Mouse (Mus musculus): ENCODE measurements at regions not wholly inside any gene's neighbourhood (a gene's known extent, or its start where the extent isn't known, plus 50 kb on each side); places are given as distances from the start of the nearest gene placed in this dataset.

GRCm38 (mm10) chr6:143287322-143287721, 120.3 kb downstream of the Etnk1 start:
- peak in 1 of 2 experiments; percentile 44 for DNase-seq (ENCODE audit: low spot score in 2 of 2)

- DNase-seq (ENCODE audit: low spot score in 2 of 2), result peak; percentile 18 to 60
These were observed 121.6 kb downstream of the Etnk1 start for GRCm38 (mm10) chr6:143288491-143289130.

- no peak for DNase-seq (ENCODE audit: low spot score in 2 of 2)
These were observed 126.6 kb downstream of the Etnk1 start for GRCm38 (mm10) chr6:143293648-143294047.

- DNase-seq (ENCODE audit: low spot score in 2 of 2), result no peak
These were observed 131.4 kb downstream of the Etnk1 start for GRCm38 (mm10) chr6:143298391-143298790.

GRCm38 (mm10) chr6:143301414-143301813, 134.4 kb downstream of the Etnk1 start:
- no peak for DNase-seq (ENCODE audit: low spot score in 2 of 2)

GRCm38 (mm10) chr6:143307327-143307726, 140.3 kb downstream of the Etnk1 start:
- no peak for DNase-seq (ENCODE audit: low spot score in 2 of 2)

- DNase-seq (ENCODE audit: low spot score in 2 of 2), result no peak
These were observed 148.8 kb downstream of the Etnk1 start for GRCm38 (mm10) chr6:143315859-143316258.

GRCm38 (mm10) chr6:143320426-143320825, 153.4 kb downstream of the Etnk1 start:
- DNase-seq (ENCODE audit: low spot score in 2 of 2), result no peak

GRCm38 (mm10) chr6:143324636-143325035, 157.6 kb downstream of the Etnk1 start:
- no peak for DNase-seq (ENCODE audit: low spot score in 2 of 2)

- no peak for DNase-seq (ENCODE audit: low spot score in 2 of 2)
These were observed 160.1 kb downstream of the Etnk1 start for GRCm38 (mm10) chr6:143326956-143327722.

GRCm38 (mm10) chr6:143327788-143328187, 160.8 kb downstream of the Etnk1 start:
- DNase-seq (ENCODE audit: low spot score in 2 of 2), result no peak

- peak; percentile 10 to 48 for DNase-seq (ENCODE audit: low spot score in 2 of 2)
These were observed 161.2 kb downstream of the Etnk1 start for GRCm38 (mm10) chr6:143328202-143328601.

GRCm38 (mm10) chr6:143329096-143329495, 162.1 kb downstream of the Etnk1 start:
- no peak for DNase-seq (ENCODE audit: low spot score in 2 of 2)

- DNase-seq (ENCODE audit: low spot score in 2 of 2), result no peak
These were observed 166.5 kb downstream of the Etnk1 start for GRCm38 (mm10) chr6:143333493-143333892.

GRCm38 (mm10) chr6:143336574-143336973, 169.6 kb downstream of the Etnk1 start:
- DNase-seq (ENCODE audit: low spot score in 2 of 2), result no peak

GRCm38 (mm10) chr6:143349000-143349399, 182.0 kb downstream of the Etnk1 start:
- no peak for DNase-seq (ENCODE audit: low spot score in 2 of 2)

GRCm38 (mm10) chr6:143359320-143360032, 192.5 kb downstream of the Etnk1 start:
- no peak for DNase-seq (ENCODE audit: low spot score in 2 of 2)

- no peak for DNase-seq (ENCODE audit: low spot score in 2 of 2)
These were observed 194.2 kb downstream of the Etnk1 start for GRCm38 (mm10) chr6:143361149-143361725.

GRCm38 (mm10) chr6:143361963-143362362, 194.9 kb downstream of the Etnk1 start:
- DNase-seq (ENCODE audit: low spot score in 2 of 2), result no peak

GRCm38 (mm10) chr6:143365840-143366239, 198.8 kb downstream of the Etnk1 start:
- DNase-seq (ENCODE audit: low spot score in 2 of 2), result no peak

GRCm38 (mm10) chr6:143367804-143368203, 200.8 kb downstream of the Etnk1 start:
- DNase-seq (ENCODE audit: low spot score in 2 of 2), result no peak

GRCm38 (mm10) chr6:143368646-143369045, 201.6 kb downstream of the Etnk1 start:
- DNase-seq (ENCODE audit: low spot score in 2 of 2), result no peak

All from left cerebral cortex, adult 9 months (tissue).